Mouse (Mus musculus) cerebellum, adult 11 months (tissue): ENCODE data around the gene Nfkbid.
"Not testable (repeated sequence)": the region's sequence is repeated elsewhere in the genome, so short reads cannot be mapped to it uniquely, and the experiment has no call there.

Experiments used
- DNase-seq: peaks from one replicate; pipeline ENCODE4 v3.0.0; 2022

Gene Nfkbid

GRCm38 (mm10) chr7:30472411-30472810 lies 50.9 kb downstream of the Nfkbid start:
- no peak for DNase-seq

DNA sequence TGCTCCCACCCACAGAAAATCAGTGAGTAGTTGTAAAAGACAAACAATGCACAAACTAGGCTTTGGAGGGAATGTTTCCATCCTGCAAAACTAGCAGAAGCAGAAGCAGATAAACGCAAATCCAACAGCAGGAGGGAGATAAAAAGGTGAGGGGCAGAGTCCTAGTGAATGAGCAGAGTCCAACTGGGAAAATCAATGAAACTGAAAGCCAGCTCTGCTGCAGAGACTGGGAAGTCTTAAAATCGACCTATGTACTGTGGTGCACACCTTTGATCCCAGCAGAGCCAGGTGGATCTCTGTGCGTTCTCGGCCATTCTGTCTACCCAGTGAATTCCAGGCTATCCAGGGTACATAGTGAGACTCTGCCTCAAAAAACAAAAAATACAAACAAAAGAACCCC lies 53.5 kb downstream of the Nfkbid start:
- no peak for DNase-seq

DNA sequence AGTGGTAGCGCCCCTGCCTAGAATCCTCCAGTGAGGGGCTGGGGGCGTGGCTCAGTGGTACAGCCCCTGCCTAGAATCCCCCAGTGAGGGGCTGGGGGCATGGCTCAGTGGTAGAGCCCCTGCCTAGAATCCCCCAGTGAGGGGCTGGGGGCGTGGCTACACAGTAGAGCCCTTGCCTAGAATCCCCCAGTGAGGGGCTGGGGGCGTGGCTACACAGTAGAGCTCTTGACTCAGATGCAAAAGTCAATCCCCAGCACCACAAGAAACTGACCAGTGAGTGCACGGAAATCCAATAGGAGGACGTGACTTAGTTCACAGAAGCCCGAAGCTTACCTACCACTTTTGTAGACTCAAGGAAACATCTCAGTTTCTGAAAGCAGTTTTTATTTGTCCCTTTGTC lies 54.6 kb downstream of the Nfkbid start:
- DNase-seq = not testable (repeated sequence)

- DNase-seq = no peak
Observed at GRCm38 (mm10) chr7:30477415-30478381, 56.2 kb downstream of the Nfkbid start.
